Mouse (Mus musculus) adrenal gland, adult 2 months (tissue): ENCODE data around the gene Farp1. TPM values are rescaled to one million over a fixed set of nuclear protein-coding genes. Genes with fewer than 3 reads are reported as not detected.
A peak's percentile ranks its signal among the peaks of the same experiment; 100 is the strongest.

Experiments
- DNase-seq: peaks from one replicate; pipeline ENCODE4 v3.0.0; 2021
- polyA plus RNA-seq: library from polyadenylated mRNA; depleted of rRNA; stranded (reverse); fragments of >200 nt; gene quantifications from 2 replicates; pipeline ENCODE4 v1.2.3, GENCODE M21; 2012
- total RNA-seq, 2 experiments: library from RNA; stranded (reverse); gene quantifications; 2 replicates each; pipeline ENCODE4 v1.2.3; 2021

Farp1 gene
- total and polyA plus RNA-seq, 3 experiments: 10.9 to 24.0 (median 18.0) TPM

- no peak for DNase-seq
These were observed 185.0 kb downstream of the Farp1 start for GRCm38 (mm10) chr14:121220040-121220322.

DNA sequence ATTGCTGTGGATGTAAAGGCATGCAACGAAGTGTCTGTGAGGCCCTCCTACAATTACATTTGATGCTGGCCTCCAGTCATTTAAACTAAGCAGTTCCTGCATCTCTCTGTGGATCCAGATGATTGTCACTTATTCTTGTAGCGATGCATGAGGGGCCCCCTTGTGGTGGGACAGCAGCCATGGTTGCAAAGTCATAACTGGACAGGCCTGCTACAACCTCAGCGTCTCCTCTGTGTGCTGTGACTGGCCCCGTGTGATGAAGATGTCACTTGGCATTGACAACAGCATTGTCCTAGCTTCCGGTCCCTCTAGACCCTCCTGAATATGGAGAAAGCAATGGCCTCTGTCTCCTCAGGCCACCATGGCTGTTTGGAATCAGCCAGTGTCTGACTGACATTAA, 185.7 kb downstream of the Farp1 start:
- DNase-seq: peak; percentile 69

DNA sequence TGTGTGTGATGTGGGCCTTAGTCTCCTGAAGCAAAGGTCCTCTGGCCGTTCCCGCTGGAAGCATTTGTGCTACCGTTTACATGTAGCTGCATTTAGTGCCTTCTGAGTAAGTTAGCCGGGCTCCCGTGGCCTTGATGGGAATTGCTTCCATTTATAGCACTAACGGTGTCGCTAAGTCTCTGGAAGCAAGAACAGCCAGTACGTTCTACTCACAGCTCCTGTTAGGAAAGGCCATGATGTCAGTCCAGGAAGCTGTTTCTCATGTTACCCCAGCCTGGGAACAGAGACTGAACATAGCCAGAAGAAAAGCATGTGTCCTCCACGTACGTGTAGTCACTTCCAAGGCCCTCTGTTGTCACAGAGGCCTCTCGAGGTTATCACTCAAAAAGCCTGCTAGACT, 190.8 kb downstream of the Farp1 start:
- DNase-seq: peak; percentile 50

- DNase-seq: no peak
These were observed 194.2 kb downstream of the Farp1 start for GRCm38 (mm10) chr14:121229036-121229773.

- no peak for DNase-seq
These were observed 196.2 kb downstream of the Farp1 start for GRCm38 (mm10) chr14:121231232-121231631.

DNA sequence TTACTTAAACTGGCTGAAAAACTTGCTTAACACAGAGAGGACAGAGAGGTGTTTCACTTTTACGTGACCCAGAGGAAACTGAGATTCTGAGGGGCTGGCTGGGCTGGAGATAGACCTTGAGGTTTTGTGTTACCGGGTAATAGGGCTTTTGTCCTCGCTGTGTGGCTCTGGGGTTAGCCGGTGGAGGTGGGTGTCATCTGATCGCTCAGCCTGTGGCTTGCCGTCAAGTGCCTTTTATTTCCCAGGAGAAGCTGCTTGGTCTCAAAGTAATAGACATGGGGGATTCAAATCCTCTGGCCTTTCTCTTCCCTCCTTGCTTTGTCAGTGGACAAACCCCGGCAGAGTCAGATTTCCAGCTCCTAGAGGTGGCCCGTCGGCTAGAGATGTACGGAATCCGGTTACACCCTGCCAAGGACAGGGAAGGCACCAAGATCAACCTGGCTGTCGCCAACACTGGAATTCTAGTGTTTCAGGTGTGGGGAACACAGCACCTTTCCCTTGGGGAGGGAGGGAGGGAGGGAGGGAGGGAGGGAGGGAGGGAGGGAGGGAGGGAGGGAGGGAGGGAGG, 199.8 kb downstream of the Farp1 start:
- no peak for DNase-seq

GRCm38 (mm10) chr14:121236736-121237135, 201.7 kb downstream of the Farp1 start:
- no peak for DNase-seq

DNA sequence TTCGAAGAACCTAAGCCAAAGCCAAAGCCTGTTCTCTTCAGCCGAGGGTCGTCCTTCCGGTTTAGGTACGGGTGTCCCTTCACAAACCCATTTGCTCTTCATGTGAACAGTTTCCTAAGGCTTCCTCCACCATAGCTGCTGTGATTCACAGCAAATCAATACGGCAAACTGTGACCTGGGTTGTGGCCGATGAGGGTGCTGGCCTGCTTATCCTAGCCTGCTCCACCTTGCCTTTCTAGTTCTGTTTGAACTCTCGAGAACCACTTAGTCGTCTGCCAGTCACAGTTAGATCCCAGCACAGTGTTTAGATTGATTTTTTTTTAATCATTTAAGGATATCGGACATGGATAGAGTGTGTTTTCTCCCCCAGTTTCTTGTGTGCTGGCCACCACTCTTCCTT, 203.7 kb downstream of the Farp1 start:
- no peak for DNase-seq

GRCm38 (mm10) chr14:121239386-121239785, 204.4 kb downstream of the Farp1 start:
- DNase-seq: no peak

DNA sequence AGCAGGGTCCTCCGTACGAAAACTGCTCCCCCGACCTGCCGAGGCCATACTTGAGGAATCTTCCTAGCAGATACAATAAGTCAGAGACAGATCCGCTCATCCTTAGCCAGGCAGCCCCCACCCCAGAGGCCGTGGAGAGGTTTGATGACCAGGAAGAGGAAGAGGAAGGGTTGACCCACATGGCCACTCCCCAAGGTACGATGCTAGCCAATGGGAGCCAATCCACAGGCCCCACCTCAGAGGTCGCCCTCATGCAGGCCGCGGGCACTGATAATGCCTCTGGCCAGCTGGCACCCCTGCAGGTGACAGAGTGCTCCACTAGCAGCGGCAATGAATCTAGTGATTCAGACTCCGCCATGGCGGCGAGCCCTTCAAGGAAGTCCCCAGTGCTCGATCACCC, 209.1 kb downstream of the Farp1 start:
- no peak for DNase-seq

- no peak for DNase-seq
These were observed 211.2 kb downstream of the Farp1 start for GRCm38 (mm10) chr14:121246048-121246731.

DNA sequence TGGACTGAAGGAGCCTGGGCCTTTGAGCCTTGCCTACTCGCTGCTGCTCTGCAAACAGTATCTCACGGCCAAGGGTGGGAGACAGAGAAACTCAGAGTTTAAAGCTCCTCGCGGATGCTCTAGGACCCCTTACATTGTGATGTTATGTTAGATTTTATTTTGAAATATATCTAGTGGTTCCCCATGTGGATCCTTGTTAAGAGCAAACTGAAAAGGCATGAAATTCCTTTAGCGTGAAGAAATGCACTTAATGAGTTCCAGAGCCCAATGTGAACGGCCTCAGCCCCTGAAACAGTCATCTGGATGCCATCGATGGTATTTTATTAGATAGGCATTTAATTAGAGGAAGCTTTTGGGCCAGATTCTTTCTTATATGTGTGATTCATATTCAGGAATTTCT, 212.3 kb downstream of the Farp1 start:
- no peak for DNase-seq

DNA sequence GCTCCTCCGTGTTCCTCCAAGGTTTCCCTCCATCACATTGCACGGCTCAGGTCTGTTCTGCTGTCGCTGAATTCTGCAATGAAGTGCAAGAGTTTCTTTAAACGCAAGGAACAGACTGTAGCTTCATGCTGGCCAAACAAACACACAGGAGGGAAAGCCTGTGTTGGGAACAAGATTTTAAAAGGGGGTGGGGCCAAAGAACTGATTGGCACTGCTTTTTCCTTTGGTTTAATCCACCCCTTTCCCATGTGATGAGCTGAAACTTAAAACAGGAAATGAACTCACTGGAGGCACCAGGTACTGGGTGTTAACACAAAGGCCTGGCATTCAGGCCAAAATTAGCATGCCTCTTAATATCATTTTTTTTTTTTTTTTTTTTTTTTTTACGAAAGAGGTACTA, 213.3 kb downstream of the Farp1 start:
- DNase-seq: no peak

GRCm38 (mm10) chr14:121251099-121251498, 216.1 kb downstream of the Farp1 start:
- no peak for DNase-seq

DNA sequence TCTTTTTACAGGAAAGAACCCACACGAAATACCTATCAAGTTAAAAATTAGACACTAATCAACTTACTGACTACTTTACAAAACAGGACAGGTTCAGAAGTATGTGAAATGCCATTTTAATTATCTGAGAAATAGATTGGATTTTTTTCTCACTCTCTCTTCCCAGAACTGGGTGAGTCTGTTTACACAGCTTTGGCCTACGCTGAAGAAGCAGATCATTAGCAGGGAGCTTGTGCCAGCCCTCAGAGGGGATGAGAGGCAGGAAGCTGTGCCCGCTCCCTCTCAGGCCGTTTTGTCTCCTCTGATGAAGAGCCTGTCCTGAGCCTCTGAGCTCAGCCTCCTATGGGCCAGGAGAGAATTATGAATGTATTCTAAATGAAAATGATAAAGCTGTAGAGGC, 216.7 kb downstream of the Farp1 start:
- no peak for DNase-seq

- peak; percentile 59 for DNase-seq
These were observed 217.5 kb downstream of the Farp1 start for GRCm38 (mm10) chr14:121252542-121252941.

GRCm38 (mm10) chr14:121254869-121255268, 219.9 kb downstream of the Farp1 start:
- no peak for DNase-seq

GRCm38 (mm10) chr14:121255469-121255868, 220.5 kb downstream of the Farp1 start:
- peak; percentile 29 for DNase-seq

DNA sequence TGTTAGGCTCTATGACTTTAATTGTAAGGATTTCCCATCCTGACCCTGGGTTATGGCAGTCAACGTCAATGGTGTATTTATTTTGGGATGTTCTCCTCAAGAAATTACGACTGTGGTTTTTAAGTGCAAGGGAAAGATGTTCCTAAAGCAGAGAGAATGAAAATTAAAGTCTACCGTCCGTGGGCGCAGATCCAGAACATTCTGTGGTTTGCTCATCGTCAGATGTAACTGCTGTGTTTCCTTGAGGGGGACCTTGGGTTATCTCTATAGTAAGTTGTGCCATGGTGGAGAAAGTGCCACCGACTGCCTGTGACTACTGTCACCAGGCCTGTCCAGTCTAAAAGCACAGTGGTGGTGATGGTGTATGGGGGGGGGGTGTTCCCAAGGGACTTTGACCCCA, 221.9 kb downstream of the Farp1 start:
- no peak for DNase-seq

GRCm38 (mm10) chr14:121259332-121259731, 224.3 kb downstream of the Farp1 start:
- no peak for DNase-seq

- peak; percentile 50 for DNase-seq
These were observed 224.8 kb downstream of the Farp1 start for GRCm38 (mm10) chr14:121259789-121260188.

DNA sequence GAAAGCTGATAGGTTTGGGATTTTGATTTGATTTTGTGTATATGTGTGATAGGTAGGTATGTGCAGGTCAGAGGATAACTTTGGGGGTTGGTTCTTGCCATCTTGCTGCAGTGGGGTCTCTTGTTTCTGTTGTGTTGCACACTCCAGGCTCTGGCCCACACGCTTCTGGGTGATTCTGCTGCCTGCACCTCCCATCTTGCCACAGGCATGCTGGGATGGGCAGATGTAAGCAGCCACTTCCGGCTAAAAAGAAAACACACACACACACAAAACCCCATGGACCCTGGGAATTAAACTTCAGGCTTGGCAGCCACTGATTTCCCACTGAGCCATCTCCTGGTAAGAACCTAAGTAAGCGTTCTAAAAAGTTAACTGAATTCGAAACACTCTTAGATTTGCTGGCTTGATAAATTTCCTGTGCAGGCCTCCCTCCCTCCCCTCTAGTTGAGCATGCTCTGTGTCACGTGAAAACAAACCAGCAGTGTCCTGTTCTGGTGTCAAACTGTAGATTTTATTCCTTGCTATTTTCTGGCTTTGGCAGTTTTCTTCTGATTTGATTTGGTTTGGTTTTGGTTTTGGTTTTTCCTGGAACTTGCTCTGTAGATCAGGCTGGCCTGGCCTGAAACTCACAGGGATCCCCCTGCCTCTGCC, 226.4 kb downstream of the Farp1 start:
- no peak for DNase-seq

DNA sequence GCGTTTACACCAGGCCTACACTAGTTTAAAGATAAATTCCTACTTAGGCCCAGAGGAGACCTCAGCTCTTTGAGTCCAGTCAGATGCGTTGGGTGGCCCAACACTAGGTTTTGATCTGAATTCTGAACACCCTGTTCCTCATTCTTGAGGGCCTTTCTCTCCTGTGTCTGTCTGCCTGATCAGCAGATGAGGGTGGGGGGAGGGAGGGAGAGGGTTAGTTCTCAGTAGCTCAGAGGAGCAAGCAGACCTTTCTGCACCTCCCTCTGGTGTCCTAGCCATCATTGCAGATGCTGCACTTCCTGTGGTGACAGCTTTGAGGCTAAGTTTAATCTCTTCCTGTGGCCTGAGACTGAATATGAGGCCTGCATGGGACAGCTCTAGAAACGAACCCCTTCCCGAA, 227.6 kb downstream of the Farp1 start:
- DNase-seq: no peak
